Mouse (Mus musculus): ENCODE measurements around the gene Zfyve28. TPM values are rescaled to one million over a fixed set of nuclear protein-coding genes. Genes with fewer than 3 reads are reported as not detected.
A peak's percentile ranks its signal among the peaks of the same experiment; 100 is the strongest.

Zfyve28 gene
- total and polyA plus RNA-seq, 3 experiments: 0.40 to 1.6 (median 0.90) TPM

GRCm38 (mm10) chr5:34210279-34210678 lies 78.0 kb downstream of the Zfyve28 start:
- peak; percentile 79 for DNase-seq

GRCm38 (mm10) chr5:34207503-34207902 lies 80.7 kb downstream of the Zfyve28 start:
- no peak for DNase-seq

GRCm38 (mm10) chr5:34205788-34206187 lies 82.5 kb downstream of the Zfyve28 start:
- no peak for DNase-seq

GRCm38 (mm10) chr5:34204911-34205310 lies 83.3 kb downstream of the Zfyve28 start:
- DNase-seq: no peak

GRCm38 (mm10) chr5:34202006-34202405 lies 86.2 kb downstream of the Zfyve28 start:
- no peak for DNase-seq

GRCm38 (mm10) chr5:34201396-34201795 lies 86.9 kb downstream of the Zfyve28 start:
- peak; percentile 61 for DNase-seq

- DNase-seq: no peak
Measured at GRCm38 (mm10) chr5:34198615-34199014, 89.6 kb downstream of the Zfyve28 start.

- no peak for DNase-seq
Measured at GRCm38 (mm10) chr5:34197243-34197642, 91.0 kb downstream of the Zfyve28 start.

GRCm38 (mm10) chr5:34196423-34196822 lies 91.8 kb downstream of the Zfyve28 start:
- no peak for DNase-seq

GRCm38 (mm10) chr5:34195786-34196185 lies 92.5 kb downstream of the Zfyve28 start:
- no peak for DNase-seq

GRCm38 (mm10) chr5:34194975-34195662 lies 93.1 kb downstream of the Zfyve28 start:
- DNase-seq: no peak

- no peak for DNase-seq
Measured at GRCm38 (mm10) chr5:34194426-34194825, 93.8 kb downstream of the Zfyve28 start.

GRCm38 (mm10) chr5:34191843-34192242 lies 96.4 kb downstream of the Zfyve28 start:
- no peak for DNase-seq

GRCm38 (mm10) chr5:34191021-34191420 lies 97.2 kb downstream of the Zfyve28 start:
- DNase-seq: peak; percentile 73

GRCm38 (mm10) chr5:34189521-34189920 lies 98.7 kb downstream of the Zfyve28 start:
- DNase-seq: no peak

- no peak for DNase-seq
Measured at GRCm38 (mm10) chr5:34188856-34189255, 99.4 kb downstream of the Zfyve28 start.

GRCm38 (mm10) chr5:34187601-34188316 lies 100.5 kb downstream of the Zfyve28 start, which contains the start of gene Mxd4:
Gene Mxd4, minus strand, starts transcription at chr5:34187720.
- DNase-seq: peak; percentile 99

- peak; percentile 85 for DNase-seq
Measured at GRCm38 (mm10) chr5:34186961-34187391, 101.3 kb downstream of the Zfyve28 start.

GRCm38 (mm10) chr5:34186391-34186790 lies 101.9 kb downstream of the Zfyve28 start:
- DNase-seq: peak; percentile 36

GRCm38 (mm10) chr5:34185791-34186190 lies 102.5 kb downstream of the Zfyve28 start:
- DNase-seq: peak; percentile 5

GRCm38 (mm10) chr5:34185051-34185580 lies 103.1 kb downstream of the Zfyve28 start:
- peak; percentile 2 for DNase-seq

GRCm38 (mm10) chr5:34183976-34184375 lies 104.3 kb downstream of the Zfyve28 start:
- DNase-seq: no peak

Data from adrenal gland, adult 2 months (tissue).